Mouse (Mus musculus) forelimb bud, embryonic 11.5 days (tissue): ENCODE data around the gene Lamb3.

ENCODE experiments used
- DNase-seq: peaks from one replicate; pipeline ENCODE4 v3.0.0-alpha.2; 2012; ENCODE audit warnings: low read depth, low spot score

Lamb3 gene

GRCm38 (mm10) chr1:193201383-193201778, 6.1 kb upstream of the Lamb3 start, which contains the start of gene Traf3ip3:
Gene Traf3ip3 (minus strand): TSS chr1:193201703.
- DNase-seq, result no peak

DNA sequence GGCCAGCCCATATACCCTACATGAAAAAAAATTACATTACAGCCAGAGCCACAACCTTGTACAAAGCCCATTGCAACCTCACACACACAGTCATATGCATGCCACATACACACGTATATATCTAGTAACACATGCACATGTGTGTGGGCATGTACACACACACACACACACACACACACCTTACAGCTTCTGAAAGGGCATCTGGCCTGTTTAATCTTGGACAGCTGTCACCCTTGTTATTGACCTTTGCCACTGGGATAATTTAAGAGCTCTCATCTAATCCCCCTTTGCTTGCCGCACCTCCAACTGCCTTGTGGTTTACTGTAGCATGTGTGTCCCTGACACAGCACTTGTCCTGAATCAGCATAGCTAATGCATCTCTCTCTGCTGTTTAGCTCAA, 3.7 kb upstream of the Lamb3 start:
- DNase-seq, result no peak

- no peak for DNase-seq
These were observed 2.1 kb upstream of the Lamb3 start for GRCm38 (mm10) chr1:193205431-193205830.

DNA sequence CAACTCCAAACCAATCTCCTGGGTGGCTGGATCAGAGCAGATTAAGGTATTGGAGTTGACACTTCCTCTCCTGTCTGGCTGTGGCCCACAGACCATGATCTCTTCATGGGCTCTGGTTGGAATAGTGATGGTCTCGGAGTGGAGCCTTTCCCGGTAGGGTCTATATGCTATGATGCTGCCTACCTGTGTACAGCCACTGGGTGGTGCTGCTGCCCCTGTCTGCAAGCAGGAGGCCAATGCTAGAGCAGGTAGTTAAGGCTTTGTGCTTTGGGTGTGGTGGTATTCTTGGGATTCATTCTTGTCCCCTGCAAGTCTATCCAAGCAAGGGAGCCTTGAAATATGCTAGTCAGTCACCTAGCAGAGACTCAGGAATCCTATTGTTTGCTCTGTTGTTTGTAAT, 679 bp downstream of the Lamb3 start:
- DNase-seq, result peak; percentile 28

GRCm38 (mm10) chr1:193211371-193211770, 3.9 kb downstream of the Lamb3 start:
- DNase-seq, result no peak

GRCm38 (mm10) chr1:193214053-193214452, 6.6 kb downstream of the Lamb3 start:
- no peak for DNase-seq

GRCm38 (mm10) chr1:193216000-193216399, 8.5 kb downstream of the Lamb3 start:
- DNase-seq, result no peak

DNA sequence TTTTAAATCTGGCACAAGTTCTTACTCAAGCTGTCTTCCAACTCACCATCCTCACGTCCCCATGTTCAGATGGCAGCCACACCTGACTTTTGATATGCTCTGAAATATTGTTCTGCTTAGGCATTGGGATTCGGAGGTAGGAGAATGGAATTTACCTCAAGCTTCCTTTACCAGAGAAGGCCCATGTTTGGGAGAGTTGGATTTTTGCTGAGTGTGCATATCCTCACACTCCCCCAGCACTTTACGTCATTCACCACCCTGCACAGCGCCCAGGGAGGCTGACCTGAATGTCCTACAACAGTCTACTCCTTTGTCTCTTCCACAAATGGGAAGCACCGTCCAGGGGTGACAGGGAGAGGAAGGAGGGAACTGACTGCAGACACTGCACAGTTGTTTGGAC, 12.9 kb downstream of the Lamb3 start:
- DNase-seq, result no peak

DNA sequence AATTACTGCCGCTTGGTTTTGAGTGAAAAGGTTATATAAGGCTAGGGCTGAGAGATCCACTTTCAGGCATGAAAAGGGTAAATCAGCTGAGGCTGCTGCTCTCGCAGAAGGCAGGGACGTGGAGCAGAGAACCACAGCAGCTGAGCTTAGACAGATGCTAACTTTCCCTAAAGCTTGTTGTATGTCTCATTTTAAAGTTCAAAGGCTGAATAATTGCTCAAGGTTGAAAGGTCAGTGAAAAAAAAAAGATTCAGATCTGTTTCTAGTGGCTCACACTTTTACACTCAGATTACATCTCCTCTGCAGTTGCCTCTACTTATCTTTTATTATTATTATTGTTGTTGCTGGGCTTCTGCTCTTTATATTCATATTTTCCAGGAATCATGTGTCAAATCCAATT, 18.0 kb downstream of the Lamb3 start:
- peak; percentile 28 for DNase-seq

- DNase-seq, result no peak
These were observed 18.6 kb downstream of the Lamb3 start for GRCm38 (mm10) chr1:193226114-193226513.

DNA sequence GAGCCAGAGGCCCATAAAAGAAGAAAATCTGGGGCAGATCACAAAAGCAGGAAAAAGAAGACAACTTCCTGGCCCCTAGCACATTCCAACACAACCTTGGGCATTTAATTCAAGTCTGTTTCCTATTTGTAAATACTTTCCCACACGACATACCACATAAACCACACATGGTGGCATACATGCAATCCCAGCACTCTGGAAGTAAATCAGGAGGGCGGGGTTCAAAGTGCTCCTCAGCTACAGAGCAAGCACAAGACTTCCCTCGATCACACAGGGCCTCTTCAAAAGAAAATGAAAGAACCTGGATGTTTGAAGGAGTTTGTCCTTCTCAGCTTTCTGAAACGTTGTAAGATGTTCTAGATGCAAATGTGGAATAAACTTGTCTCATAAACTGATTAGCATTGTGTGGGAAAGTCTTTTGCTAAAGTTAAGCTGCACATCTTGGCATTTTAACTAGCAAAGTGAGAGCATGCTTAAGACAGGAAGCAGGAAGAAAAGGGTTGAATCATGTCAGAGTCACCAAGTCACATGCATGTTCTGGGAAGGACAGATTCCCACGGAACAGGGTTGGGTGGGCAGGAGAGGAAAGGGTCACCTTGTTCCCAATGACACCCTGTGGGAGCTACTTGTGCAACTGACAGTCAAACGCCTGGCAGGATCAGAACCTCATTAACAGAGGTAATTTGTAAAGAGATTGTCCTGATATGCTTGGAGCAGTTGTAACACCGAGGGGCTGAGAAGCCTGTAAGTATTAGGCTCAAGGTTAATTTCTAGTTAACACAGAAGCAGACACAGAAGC, 19.4 kb downstream of the Lamb3 start:
- peak; percentile 49 for DNase-seq

DNA sequence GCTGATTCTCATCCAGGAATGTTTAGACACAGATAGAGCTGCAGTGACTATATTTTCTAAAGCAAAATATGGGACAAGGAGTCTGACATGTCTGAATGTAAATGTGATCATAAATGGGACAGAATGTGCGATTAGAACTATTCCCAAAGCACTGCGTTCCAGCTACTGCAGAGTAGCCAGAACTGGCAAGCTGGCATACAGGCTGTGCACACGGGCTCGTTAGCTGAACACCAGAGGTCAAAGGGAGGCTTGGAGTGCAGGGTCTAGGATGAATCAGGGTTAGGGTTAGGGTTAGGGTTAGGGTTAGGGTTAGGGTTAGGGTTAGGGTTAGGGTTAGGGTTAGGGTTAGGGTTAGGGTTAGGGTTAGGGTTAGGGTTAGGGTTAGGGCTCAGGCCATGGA, 20.0 kb downstream of the Lamb3 start:
- peak; percentile 37 for DNase-seq

DNA sequence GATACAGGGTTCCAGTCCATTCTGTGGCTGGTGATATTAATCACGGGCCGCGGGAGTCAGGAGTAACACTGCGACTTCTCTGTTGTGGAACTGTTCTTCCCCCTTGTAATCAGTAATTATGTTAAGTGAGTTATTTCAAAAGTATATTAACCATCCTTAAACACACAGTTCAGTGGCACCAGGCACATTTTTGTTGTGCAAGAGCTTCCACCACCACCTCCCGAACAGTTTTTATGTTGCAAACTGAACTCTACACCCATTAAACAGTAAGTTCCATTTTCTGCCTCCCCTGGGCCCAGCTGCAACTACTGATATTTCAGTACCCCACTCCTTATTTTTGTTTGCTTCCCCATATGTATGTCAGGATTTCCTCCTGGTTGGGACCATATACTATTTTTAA, 22.1 kb downstream of the Lamb3 start:
- DNase-seq, result no peak

GRCm38 (mm10) chr1:193230531-193230930, 23.0 kb downstream of the Lamb3 start:
- no peak for DNase-seq

DNA sequence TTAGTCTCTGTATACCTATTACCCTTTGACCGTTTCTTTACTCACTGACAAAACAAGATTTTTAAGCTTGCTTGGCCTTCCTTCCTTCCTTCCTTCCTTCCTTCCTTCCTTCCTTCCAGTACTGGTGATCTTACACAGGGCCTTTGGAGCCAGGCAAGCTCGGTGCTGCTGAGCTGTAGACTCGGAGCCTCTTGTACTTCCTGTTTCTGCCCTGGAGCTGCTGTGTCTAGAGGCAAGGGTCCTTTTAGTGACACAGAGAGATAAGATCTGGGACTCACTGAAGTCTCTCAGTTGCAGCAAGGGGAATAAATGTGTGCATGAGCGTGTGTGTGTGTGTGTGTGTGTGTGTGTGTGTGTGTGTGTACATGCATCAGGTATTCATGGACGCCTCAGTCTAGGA, 23.4 kb downstream of the Lamb3 start:
- no peak for DNase-seq

DNA sequence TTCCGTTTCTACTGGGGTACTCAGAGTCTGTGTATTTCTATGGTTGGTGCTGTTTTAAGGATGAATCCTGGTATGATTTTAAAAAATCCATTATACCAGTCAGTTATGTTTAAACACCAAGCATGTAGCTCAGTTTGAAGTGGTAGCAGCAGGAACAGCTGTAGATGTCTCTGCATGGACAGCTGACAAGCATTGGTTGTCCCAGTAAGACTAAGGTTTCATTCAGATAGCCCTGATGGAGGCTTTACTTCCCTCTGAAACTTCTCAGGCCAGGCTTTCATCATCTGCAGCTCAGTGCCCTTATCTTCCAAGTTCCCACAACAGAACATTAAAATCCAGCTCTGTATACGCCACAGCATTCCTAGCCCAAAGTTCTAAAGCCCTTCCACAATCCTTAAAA, 25.2 kb downstream of the Lamb3 start:
- DNase-seq, result no peak

- no peak for DNase-seq
These were observed 26.7 kb downstream of the Lamb3 start for GRCm38 (mm10) chr1:193234130-193234645.

DNA sequence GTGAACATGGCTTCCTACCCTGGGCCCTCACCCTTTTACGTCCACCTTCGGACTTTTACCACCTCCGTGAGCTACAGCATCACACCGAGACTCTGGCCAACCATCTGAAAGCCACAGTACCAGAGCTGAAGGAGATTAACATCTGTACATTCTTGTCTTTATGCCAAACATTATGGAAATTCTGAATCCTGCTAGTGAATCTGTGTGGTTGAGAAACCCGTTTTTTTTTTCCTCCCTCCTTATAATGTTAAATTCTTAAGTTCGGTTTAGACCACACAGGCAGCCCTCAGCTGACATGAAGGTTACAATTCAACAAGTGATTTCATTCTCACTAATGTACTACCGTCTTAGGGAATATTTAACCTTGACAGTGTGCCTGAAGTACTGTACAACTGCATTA, 27.4 kb downstream of the Lamb3 start:
- DNase-seq, result no peak

DNA sequence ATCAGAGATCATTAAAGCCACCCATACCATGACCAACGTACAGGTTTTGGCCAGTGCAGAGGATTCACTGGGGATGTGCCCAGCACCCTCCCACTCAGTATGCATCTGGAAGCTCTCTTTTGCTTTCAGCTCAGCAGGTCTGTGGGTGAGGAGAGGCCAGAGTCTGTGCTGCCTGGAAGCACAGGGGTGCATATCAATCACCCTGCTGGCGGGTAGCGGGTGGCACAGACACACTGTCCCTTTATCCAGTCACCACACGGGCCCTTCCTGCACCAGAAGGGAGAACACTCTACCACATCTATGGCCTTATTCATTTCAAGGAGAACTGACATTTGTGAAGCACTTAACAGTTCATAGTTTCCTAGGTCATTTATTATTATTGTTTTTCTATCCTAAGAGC, 30.9 kb downstream of the Lamb3 start:
- DNase-seq, result no peak

DNA sequence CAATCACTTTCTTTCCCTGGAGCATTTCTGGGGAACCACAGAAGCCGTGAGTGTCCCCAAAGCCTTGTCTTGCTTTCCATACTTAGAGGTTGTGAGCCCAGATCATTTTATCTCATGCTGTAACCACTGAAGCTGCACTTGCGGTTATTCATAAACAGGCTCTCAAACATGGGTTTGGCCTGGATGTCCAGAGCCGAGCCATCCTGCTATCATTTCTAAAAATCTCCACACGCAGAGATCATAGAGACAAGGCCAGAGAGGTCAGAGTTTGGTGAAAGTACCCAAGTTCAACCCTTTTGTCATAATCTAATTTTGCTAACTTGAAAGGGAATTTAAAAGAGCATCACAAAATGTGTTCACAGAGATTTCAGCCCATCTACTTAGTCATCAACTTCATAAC, 33.9 kb downstream of the Lamb3 start:
- no peak for DNase-seq

GRCm38 (mm10) chr1:193242238-193242637, 34.7 kb downstream of the Lamb3 start:
- DNase-seq, result no peak

DNA sequence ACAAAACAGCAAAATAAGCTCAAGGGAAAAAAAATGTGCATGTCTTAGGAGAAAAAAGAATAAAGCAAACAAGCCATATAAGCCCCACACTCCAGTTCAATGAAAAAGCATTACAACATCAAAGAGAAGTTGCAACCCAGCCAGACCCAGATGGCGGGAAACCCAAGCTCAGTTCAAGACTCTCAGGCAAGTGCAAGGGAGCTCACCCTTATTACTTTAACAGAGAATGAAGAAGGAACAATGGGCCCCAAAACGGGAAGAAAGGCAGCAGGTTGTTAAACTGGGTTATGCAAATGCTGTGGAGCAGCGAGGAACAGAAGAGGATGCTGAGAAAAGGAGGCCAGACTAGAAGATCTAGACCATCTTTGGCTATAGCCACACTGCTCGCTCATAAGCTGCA, 35.4 kb downstream of the Lamb3 start:
- no peak for DNase-seq

- DNase-seq, result no peak
These were observed 36.2 kb downstream of the Lamb3 start for GRCm38 (mm10) chr1:193243571-193244193.
